Mouse (Mus musculus) c-Kit-positive CD71-positive TER-119-negative erythroid progenitor cells, embryonic 14.5 days (primary cell): Measurements from ENCODE around the gene Col8a2.

Experiments
- DNase-seq: peaks from one replicate; pipeline ENCODE4 v3.0.0-alpha.2; 2013; ENCODE audit warnings: low read depth

The Col8a2 gene

GRCm38 (mm10) chr4:126331751-126332150 is 45.2 kb downstream of the Col8a2 start:
- no peak for DNase-seq

GRCm38 (mm10) chr4:126332358-126332757 is 45.8 kb downstream of the Col8a2 start:
- DNase-seq, result peak; percentile 45

GRCm38 (mm10) chr4:126339461-126339860 is 52.9 kb downstream of the Col8a2 start:
- no peak for DNase-seq

GRCm38 (mm10) chr4:126343451-126343850 is 56.9 kb downstream of the Col8a2 start:
- DNase-seq, result no peak

DNA sequence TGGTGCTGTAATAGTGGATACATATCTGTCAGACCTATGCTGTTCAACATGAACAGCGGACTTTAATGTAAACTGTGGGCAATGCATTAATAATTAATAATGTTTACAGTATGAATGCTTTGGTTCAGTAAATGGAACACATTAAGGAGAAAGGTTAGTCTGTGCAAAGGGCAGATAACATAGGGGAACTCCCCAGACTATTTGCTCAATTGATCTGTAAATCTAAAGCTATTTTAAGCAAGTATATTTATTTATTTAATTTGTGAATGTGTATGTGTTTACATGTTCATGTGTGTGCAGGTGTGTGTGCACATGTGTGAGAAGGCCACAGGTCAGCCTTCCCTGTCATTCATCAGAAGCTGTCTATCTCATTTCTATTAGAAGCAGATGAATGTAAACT is 73.5 kb downstream of the Col8a2 start:
- DNase-seq, result no peak
